Mouse (Mus musculus): ENCODE measurements at regions not wholly inside any gene's neighbourhood (a gene's known extent, or its start where the extent isn't known, plus 50 kb on each side); places are given as distances from the start of the nearest gene placed in this dataset.

GRCm38 (mm10) chr1:45575131-45575530 lies 72.0 kb upstream of the Col5a2 start:
- DNase-seq (ENCODE audit: low spot score in 2 of 2), result no peak

DNA sequence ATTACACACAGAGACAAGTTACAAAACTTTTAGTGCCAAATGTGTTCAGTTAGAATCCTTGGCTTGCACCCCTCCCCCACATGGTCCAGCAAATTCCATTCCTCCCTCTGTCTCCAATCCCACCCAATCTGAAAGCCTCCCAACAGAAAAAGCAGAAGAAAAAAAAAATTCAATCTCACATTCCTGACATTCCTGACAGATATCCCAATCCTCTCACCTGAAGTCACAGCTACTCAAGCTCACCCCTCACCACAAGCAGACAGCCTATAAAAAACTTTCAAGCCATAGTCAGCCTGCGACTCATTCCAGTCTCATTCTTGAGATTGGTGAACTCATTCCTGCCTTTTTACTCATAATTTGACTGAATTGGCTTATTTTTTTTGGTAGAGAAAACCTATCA lies 77.4 kb upstream of the Col5a2 start:
- no peak for DNase-seq (ENCODE audit: low spot score in 2 of 2)

DNA sequence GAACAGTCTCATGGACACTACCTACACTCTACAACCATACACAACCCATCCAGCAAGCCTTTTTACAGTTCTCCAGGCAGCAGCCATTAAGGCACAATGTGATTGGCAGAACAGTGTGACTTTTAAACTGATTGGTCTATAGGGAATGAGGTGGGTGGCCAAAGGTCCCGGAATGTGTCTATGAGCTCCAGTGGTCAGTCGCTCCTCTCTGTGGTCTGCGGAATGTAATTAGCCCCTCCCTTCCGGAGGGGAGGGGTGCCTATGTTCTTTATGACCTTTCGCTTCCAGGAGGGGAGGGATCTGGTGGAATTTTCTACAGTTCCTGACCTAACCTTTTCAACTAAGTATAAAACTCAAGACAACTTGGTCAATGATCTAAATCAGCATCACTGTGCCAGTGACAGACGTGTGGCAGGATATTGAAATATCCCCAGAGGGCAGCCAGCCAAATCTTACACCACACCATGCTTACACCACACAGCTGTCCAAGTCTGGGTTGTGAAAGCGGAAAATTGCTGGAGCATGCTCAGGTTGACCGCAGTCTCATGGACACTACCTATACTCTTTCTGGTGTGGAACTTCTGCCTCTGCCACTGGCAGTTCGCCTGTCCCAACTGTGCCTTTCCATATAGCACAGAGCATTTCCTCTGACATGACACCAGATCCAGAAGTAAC lies 84.4 kb upstream of the Col5a2 start:
- no peak for DNase-seq (ENCODE audit: low spot score in 2 of 2)

GRCm38 (mm10) chr1:45597316-45597715 lies 94.2 kb upstream of the Col5a2 start:
- DNase-seq (ENCODE audit: low spot score in 2 of 2), result no peak

GRCm38 (mm10) chr1:45599421-45599820 lies 96.3 kb upstream of the Col5a2 start:
- DNase-seq (ENCODE audit: low spot score in 2 of 2), result no peak

- no peak for DNase-seq (ENCODE audit: low spot score in 2 of 2)
These were observed 96.9 kb upstream of the Col5a2 start for GRCm38 (mm10) chr1:45600011-45600410.

- no peak for DNase-seq (ENCODE audit: low spot score in 2 of 2)
These were observed 102.5 kb upstream of the Col5a2 start for GRCm38 (mm10) chr1:45605571-45605970.

DNA sequence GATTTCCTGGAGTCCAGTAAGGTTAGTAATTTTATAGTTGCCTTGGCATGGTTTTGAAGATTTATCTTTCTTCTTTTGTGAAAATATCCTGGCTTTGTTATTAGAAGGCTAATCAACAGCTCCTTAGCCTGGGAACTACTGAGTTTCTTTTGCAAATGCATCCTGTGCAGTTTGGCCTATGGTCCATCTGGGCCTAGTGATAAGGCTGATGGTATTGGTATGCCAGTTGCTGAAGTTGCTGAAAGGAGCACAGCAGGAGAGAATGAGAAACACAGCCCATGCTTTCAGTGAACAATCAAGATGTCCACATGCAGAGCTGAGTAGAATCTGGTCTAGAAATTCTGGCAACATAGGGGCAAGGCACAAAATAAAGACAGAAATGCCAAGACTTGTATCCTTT lies 105.2 kb upstream of the Col5a2 start:
- DNase-seq (ENCODE audit: low spot score in 2 of 2), result no peak

- no peak for DNase-seq (ENCODE audit: low spot score in 2 of 2)
These were observed 115.9 kb upstream of the Col5a2 start for GRCm38 (mm10) chr1:45619008-45619407.

DNA sequence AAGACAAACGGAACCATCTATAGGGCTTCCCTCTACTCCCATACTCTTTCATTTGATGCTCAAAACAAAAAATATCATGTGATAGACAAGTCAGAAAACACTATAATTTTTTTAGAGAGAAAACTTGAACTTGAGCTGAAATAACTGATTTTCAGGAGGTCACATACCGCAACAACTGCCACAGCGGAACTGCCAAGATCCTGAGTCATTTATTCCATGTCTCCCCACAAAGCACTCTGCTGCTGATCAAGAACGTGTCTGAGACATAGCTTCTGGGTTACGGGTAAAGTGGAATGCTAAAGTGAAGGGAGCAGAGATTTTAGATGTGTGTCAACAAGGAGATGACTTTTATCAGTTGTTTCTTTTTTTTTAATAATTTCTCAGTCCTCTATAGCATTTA lies 122.8 kb upstream of the Col5a2 start:
- no peak for DNase-seq (ENCODE audit: low spot score in 2 of 2)

DNA sequence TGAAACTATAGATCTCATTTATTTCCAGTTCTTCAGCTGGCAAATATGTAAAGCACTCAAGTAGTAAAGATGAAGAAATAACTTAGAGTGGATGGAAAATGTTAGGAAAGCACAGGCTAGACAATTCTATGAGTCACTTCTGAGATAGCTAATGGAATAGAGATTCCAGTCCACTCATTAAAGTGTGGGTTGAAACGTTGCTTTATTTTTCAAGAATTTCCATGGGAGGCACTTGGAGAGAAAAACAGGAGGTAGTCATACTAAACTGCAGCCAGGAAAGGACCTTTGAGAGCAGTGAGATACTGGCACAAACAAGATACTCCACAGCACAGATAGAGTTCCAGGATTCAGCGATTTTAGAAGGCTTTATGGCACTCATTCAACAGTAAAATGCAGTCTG lies 123.7 kb upstream of the Col5a2 start:
- DNase-seq (ENCODE audit: low spot score in 2 of 2), result no peak

GRCm38 (mm10) chr1:45627840-45628239 lies 124.8 kb upstream of the Col5a2 start:
- DNase-seq (ENCODE audit: low spot score in 2 of 2), result peak; percentile 10 to 14

GRCm38 (mm10) chr1:45647301-45647700 lies 144.2 kb upstream of the Col5a2 start:
- no peak for DNase-seq (ENCODE audit: low spot score in 2 of 2)

GRCm38 (mm10) chr1:45653248-45653647 lies 141.7 kb upstream of the Wdr75 start:
- DNase-seq (ENCODE audit: low spot score in 2 of 2), result no peak

DNA sequence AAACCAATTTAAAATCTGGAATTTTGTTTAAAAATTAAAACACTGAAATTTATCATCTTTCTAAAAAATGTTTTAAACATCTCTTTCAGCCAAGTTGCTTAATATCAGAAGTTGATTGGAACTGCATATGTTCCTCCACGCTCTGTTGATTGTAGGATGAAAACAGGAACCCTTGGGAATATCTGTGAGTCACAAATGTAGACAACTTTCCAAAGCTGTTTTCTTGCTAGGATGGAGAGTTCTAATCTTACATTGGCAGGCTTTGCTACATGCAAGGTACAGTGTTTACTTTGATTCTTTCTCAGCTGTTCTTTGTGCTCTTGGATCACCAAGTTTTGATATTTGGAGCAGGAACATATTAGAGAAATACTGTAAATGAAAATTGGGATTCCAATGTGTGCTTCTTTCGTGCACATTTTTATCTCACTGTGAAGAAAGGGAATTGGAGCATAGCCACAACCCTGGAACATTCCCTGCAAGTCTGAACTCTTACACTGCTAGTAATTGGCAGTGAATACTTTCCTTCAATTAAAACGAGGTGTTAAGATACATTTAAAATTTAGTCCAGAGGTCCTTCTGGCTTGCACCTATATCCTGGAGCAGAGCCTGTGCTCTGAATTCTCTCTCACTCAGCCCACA lies 131.0 kb upstream of the Wdr75 start:
- DNase-seq (ENCODE audit: low spot score in 2 of 2), result no peak

DNA sequence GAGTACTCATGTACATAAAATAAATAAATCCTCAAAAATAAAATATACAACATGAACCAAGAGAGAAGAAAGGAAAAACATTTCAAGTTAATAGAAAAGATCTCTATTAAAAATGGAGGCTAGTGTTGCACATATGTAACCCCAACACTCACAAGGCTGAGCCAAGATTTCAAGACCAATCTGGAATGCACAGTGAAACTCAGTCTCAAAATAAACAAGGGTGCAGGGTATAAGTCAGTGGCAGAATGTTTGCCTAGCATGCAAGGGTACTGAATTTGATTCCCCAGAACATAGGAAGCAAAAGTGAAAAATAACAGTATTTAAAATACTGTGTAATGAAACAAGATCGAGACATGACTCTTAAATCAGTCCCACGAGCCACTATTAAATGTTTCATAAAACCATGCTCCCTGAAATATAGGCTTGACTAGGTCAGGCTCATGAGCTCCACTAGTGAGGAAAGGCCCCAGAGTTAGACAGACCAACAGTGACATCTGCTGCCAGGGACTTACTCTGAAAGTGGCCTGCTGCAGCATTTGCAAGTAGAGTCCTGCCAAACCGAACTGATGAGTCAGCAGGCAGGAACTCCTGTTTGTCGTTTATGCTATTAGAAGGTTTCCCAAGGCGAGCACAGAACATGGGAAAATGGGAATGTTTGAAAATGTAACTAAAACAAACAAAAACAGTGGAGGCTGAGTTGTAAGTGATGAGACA lies 122.4 kb upstream of the Wdr75 start:
- DNase-seq (ENCODE audit: low spot score in 2 of 2), result peak; percentile 61 to 72

GRCm38 (mm10) chr1:45675771-45676439 lies 119.1 kb upstream of the Wdr75 start:
- no peak for DNase-seq (ENCODE audit: low spot score in 2 of 2)

GRCm38 (mm10) chr1:45679964-45680709 lies 114.8 kb upstream of the Wdr75 start:
- DNase-seq (ENCODE audit: low spot score in 2 of 2), result no peak

DNA sequence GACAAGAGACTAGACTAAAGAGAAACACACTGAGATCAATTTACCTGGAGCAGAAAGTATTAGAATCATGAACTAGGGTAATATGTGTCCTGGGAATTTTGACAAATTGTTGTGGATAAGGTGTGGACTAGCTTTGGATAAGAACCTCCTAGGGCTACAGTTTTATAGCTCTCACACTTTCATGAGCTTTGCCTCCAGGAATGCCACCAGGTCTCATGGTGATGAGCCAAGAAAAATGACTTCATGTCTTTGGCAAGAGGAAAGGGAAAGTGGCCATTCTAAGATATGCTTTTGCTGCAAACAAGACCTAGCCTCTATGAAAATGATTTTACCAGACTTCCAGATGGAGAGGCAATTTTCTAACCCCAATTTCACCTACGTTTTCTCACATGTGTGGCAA lies 94.1 kb upstream of the Wdr75 start:
- no peak for DNase-seq (ENCODE audit: low spot score in 2 of 2)

GRCm38 (mm10) chr1:45701516-45701915 lies 93.5 kb upstream of the Wdr75 start:
- no peak for DNase-seq (ENCODE audit: low spot score in 2 of 2)

DNA sequence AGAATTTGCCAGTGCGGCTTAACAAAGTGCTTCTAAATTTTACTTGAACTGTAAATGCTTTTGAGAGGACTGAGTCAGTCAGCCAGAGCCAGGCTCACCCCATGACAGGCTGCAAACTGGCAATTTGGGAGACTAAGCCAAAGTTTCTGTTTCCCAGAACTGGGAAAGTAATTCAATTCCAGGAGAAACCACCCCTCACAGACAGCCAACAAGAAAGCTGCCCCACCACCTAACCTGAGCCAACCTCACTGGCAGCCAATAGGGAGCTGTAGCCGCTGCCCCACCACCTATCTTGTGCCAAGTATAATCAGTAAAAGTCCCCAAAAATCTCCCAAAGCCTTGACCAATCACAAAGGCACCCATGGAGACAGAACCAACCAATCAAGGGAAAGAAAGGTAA lies 71.6 kb upstream of the Wdr75 start:
- DNase-seq (ENCODE audit: low spot score in 2 of 2), result peak; percentile 15 to 22

Data from layer of hippocampus, postnatal 10 days (tissue).